Mouse (Mus musculus) midbrain, embryonic 12.5 days (tissue): ENCODE results near the gene Tmem258. TPM values are rescaled to one million over a fixed set of nuclear protein-coding genes. Genes with fewer than 3 reads are reported as not detected.
A peak's percentile ranks its signal among the peaks of the same experiment; 100 is the strongest.

Source experiments
- ATAC-seq: fragments of 200-750 bp; cut with Nextera tagmentation; 2 replicates; pipeline ENCODE4 v1.8.0; 2017; ENCODE audit warnings: low read depth, moderate TSS enrichment, moderate library complexity; ENCODE audit not compliant: low FRiP score
- H3K27ac ChIP-seq: fragments of 300-500 bp; sonication (generic); replicated peaks from 2 replicates; pipeline ENCODE4 v1.5.1; 2016; ENCODE audit warnings: mild to moderate bottlenecking
- H3K27me3 ChIP-seq: fragments of 300-500 bp; sonication (generic); 2 replicates; pipeline ENCODE4 v1.6.1; 2016; ENCODE audit warnings: mild to moderate bottlenecking
- H3K36me3 ChIP-seq: fragments of 300-500 bp; sonication (generic); 2 replicates; pipeline ENCODE4 v1.6.1; 2016
- H3K4me1 ChIP-seq: fragments of 300-500 bp; sonication (generic); 2 replicates; pipeline ENCODE4 v1.6.1; 2016
- H3K4me2 ChIP-seq: fragments of 300-500 bp; sonication (generic); replicated peaks from 2 replicates; pipeline ENCODE4 v1.6.1; 2016; ENCODE audit warnings: mild to moderate bottlenecking, moderate library complexity
- H3K4me3 ChIP-seq: fragments of 300-500 bp; sonication (generic); 2 replicates; pipeline ENCODE4 v1.5.1; 2016; ENCODE audit warnings: mild to moderate bottlenecking
- H3K9ac ChIP-seq: fragments of 300-500 bp; sonication (generic); replicated peaks from 2 replicates; pipeline ENCODE4 v1.6.1; 2016; ENCODE audit warnings: mild to moderate bottlenecking, moderate library complexity
- H3K9me3 ChIP-seq: fragments of 300-500 bp; sonication (generic); 2 replicates; pipeline ENCODE4 v1.6.1; 2016; ENCODE audit warnings: mild to moderate bottlenecking
- WGBS: fragments of 180-500 bp; shearing (Covaris S2); methylation state at CpG from one replicate; pipeline ENCODE4 v1.1.7; 2016; 5-methylcytosine and 5-hydroxymethylcytosine counted together
- polyA plus RNA-seq: library from polyadenylated mRNA; unstranded; fragments of >200 nt; fragmentation: Nextera tagmentation; extraction: Ambion mirVana; gene quantifications from 2 replicates; pipeline ENCODE4 v1.2.1, GENCODE M21; 2016

Tmem258 gene
- polyA plus RNA-seq, 1 experiment from 2014 or later, result 298 TPM

DNA sequence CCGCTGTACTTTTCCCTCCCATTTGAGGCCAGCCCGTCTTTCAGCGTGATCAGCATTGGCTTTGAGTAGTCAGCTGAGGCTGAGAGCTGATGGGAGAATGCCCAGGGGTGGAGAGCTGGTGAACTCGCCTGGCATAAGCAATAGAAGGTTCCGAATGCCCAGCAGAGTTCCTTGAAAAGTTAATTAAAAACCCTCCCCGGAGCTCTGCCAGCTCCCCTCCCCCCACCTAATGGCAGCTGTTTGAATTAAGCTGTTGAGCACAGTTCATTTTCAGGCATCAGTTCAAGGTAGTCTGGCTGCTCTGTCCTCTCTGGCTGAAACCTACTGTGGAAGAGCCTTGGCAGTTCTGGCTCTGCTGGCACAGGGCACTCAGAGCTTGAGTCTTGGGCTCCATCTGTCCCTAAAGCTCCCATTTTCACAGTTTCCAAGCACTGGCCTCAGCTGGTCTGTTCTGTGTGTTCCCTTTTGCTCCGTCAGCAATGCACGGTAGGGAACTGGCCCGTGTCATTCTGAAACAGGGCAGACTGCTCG lies 15.5 kb upstream of the Tmem258 start:
- no peak for ATAC-seq
- Histone ChIP-seq H3K9me3 (no peaks in the 10 kb centered on the region), H3K36me3 (peaks cover 81% of the 10 kb centered on the region), H3K27ac (no peak overlapping the region), H3K4me1 (peaks cover 29% of the 10 kb centered on the region), H3K4me3 (no peak overlapping the region), H3K4me2 (no peak overlapping the region), H3K27me3 (no peaks in the 10 kb centered on the region), H3K9ac (no peak overlapping the region)
- 87% methylated on average over 10 of the region's 10 CpGs for WGBS

DNA sequence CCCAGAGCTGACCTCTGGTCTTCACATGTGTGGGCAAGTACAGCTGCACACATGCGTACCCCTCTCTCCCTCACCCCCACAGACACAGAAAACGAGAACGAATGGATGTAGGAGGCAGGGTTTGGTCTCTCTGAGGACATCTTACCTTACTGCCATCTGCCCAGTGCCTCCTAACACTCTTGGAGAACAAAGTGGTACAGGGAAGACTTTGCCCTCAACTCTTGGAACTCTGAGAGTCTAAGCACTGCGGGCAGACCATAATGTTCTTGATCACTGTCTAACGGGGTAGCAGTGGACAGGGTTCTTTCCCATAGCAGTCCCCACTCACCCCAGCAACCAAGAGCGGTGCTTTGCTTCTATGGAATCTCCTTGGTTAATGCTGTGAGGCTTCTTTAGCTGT lies 14.8 kb upstream of the Tmem258 start:
- H3K4me1 ChIP-seq, result peaks cover 28% of the 10 kb centered on the region
- no peaks in the 10 kb centered on the region for H3K9me3 ChIP-seq
- H3K4me3 ChIP-seq, result no peak overlapping the region
- ATAC-seq, result no peak
- H3K36me3 ChIP-seq, result peaks cover 87% of the 10 kb centered on the region
- no peak overlapping the region for H3K27ac ChIP-seq
- H3K9ac ChIP-seq, result no peak overlapping the region
- no peaks in the 10 kb centered on the region for H3K27me3 ChIP-seq
- WGBS, result 95% methylated on average over 6 of the region's 6 CpGs
- no peak overlapping the region for H3K4me2 ChIP-seq

DNA sequence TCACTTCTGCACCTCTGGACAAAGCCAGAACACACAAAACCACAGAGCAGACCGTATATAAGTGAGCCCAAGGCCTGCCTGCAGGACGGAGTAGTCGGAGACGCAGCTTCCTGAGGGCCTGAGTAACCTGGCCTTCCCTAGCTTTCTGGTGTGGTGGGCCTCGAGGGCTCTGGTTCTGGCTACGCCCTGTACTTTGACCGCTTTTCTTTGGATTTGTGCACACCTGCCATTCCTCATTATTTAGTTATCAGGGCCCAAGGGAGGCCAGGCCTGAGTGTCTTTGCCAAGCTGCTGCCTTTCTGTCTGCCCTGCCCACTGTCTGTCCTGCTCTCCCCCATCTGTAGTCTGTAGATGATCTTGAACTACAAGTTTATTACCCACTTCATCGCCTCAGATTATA lies 13.9 kb upstream of the Tmem258 start:
- Histone ChIP-seq H3K36me3 (peaks cover 96% of the 10 kb centered on the region), H3K4me1 (peaks cover 19% of the 10 kb centered on the region), H3K4me2 (no peak overlapping the region), H3K27me3 (no peaks in the 10 kb centered on the region), H3K27ac (no peak overlapping the region), H3K4me3 (no peak overlapping the region), H3K9me3 (no peaks in the 10 kb centered on the region), H3K9ac (no peak overlapping the region)
- WGBS, result 94% methylated on average over 8 of the region's 8 CpGs
- ATAC-seq, result no peak

DNA sequence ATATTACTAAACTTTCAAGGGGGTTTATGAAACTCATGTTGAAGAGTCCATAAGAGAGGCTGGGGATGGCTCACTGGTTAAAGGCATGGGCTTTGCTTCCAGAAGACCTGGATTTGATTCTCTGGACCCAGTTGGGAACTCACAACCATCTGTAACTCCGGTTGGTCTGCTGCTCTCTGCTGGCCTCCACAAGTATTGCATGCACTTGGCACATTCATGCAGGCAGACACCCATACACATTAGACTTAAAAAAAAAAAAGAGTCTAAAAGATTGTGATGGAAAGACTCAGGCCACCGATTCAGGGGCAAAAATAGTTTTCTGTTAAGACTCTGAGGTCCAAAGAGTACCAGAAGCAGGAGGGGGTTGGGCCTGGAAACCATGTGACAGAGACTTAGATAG lies 13.0 kb upstream of the Tmem258 start:
- no peak overlapping the region for H3K4me2 ChIP-seq
- H3K27ac ChIP-seq, result no peak overlapping the region
- H3K27me3 ChIP-seq, result no peaks in the 10 kb centered on the region
- peaks cover 96% of the 10 kb centered on the region for H3K36me3 ChIP-seq
- 55% methylated on average over 2 of the region's 2 CpGs for WGBS
- no peak overlapping the region for H3K4me3 ChIP-seq
- 0 out of 2 replicates have a peak, but pooled peaks cover 10% of the 10 kb centered on the region for H3K4me1 ChIP-seq
- no peak overlapping the region for H3K9ac ChIP-seq
- no peaks in the 10 kb centered on the region for H3K9me3 ChIP-seq
- no peak for ATAC-seq

DNA sequence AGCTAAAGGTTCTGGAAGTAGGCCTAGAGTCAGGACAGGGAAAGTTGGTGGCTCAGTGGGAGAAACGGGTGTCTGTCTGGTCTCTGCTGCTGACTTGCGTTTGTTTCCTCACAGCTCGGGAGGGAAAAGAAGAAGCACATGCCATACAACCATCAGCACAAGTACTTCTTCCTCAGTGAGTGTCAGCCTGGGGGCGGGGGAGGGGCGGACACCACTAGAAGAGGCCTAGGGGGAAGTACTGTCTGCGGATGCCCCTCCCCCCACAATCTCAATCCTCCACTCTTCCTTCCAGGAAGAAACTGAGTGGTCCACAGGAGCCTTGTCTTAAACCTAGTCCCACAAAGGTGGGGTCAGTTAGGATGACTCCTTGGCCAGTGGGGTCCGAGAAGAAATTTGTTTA lies 12.5 kb upstream of the Tmem258 start:
- 80% methylated on average over 7 of the region's 7 CpGs for WGBS
- Histone ChIP-seq H3K9ac (no peak overlapping the region), H3K9me3 (no peaks in the 10 kb centered on the region), H3K27me3 (no peaks in the 10 kb centered on the region), H3K4me2 (no peak overlapping the region), H3K27ac (no peak overlapping the region), H3K4me1 (0 out of 2 replicates have a peak, but pooled peaks cover 5% of the 10 kb centered on the region), H3K4me3 (no peak overlapping the region), H3K36me3 (peaks cover 96% of the 10 kb centered on the region)
- no peak for ATAC-seq

DNA sequence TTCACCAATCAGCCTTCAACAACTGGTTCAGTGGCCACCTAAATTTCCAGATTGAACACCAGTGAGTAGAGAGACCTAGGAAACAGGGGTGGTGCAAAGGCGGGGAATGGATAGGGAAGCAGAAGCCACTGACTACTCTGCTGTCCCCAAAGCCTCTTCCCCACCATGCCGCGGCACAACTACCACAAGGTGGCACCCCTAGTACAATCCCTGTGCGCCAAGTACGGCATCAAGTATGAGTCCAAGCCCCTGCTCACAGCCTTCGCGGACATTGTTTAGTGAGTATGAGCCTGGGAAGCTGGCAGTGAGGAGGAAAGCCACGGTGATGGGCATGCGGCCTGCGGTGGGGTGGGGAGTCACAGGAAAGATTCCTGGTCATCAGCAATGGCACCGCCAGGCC lies 9.5 kb upstream of the Tmem258 start:
- H3K4me3 ChIP-seq, result no peak overlapping the region
- no peak for ATAC-seq
- peaks cover 70% of the 10 kb centered on the region for H3K36me3 ChIP-seq
- no peak overlapping the region for H3K9ac ChIP-seq
- H3K9me3 ChIP-seq, result no peaks in the 10 kb centered on the region
- WGBS, result 91% methylated on average over 11 of the region's 11 CpGs
- H3K4me2 ChIP-seq, result no peak overlapping the region
- no peak overlapping the region for H3K27ac ChIP-seq
- no peaks in the 10 kb centered on the region for H3K4me1 ChIP-seq
- H3K27me3 ChIP-seq, result no peaks in the 10 kb centered on the region

DNA sequence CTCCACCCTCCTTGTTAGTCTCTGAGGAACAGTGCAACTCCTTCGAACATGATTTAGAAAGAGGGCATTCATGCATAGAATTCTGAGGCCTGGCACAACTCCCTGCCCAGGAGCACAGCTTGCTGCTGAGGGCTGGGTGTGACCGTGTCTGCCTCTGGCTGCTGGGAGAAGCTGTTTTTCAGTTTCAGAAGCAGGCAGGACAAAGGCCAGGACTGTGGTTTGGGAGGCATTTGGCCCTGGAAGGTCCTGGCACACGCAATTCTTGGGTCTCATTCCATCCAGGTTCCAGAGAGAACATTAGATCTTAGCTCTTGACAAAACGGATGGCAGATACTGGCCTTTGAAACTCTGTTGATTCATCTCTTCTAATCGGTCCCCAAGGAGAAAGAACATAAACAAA lies 8.6 kb upstream of the Tmem258 start:
- H3K4me3 ChIP-seq, result no peak overlapping the region
- WGBS, result 83% methylated on average over 5 of the region's 5 CpGs
- H3K36me3 ChIP-seq, result peaks cover 70% of the 10 kb centered on the region

DNA sequence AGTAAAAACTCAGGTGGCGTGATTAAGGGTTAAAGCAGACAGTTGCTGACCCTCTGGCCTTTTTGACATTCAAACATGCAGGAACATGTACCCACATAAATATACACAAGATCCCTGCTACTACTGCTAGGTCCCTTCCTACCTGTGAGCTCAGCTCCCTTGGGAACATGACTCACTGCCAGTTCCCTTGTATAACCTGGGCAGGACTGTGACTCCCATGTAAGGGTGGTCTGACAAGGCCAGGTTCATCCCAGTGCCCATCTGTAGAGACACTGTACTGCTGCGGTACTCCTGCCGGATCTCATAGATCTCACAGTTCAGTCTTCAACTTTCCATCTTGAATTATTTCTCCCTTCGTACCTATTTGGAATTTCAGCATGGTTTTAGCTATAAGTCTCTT lies 6.7 kb upstream of the Tmem258 start:
- H3K4me3 ChIP-seq, result no peak overlapping the region
- H3K4me1 ChIP-seq, result no peaks in the 10 kb centered on the region
- H3K4me2 ChIP-seq, result no peak overlapping the region
- H3K27me3 ChIP-seq, result no peaks in the 10 kb centered on the region
- no peak overlapping the region for H3K27ac ChIP-seq
- 91% methylated on average over 4 of the region's 4 CpGs for WGBS
- H3K9me3 ChIP-seq, result no peaks in the 10 kb centered on the region
- no peak for ATAC-seq
- H3K36me3 ChIP-seq, result peaks cover 68% of the 10 kb centered on the region
- H3K9ac ChIP-seq, result no peak overlapping the region

More for the DNA sequence above, 8.6 kb upstream of the Tmem258 start:
- ATAC-seq, result no peak
- Histone ChIP-seq H3K4me2 (no peak overlapping the region), H3K4me1 (no peaks in the 10 kb centered on the region), H3K9ac (no peak overlapping the region), H3K27ac (no peak overlapping the region), H3K27me3 (no peaks in the 10 kb centered on the region), H3K9me3 (no peaks in the 10 kb centered on the region)

DNA sequence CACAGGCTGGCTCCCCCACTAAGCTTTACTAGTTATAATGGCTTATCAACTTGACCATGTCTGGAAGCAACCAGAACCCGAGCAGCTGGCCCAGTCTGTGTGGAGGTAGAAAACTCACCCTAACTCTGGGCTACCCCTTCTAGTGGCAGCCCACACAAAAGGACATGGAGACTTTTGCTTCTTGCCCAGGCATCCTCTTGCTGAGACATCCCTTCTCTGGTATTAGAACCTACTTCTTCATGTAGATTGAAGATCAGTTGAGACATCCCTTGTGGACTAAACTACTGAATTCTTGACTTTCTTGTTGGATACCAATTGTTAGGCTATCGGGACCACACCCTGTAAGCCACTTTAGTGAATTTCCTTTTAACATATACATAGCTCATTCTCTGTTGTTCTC lies 5.5 kb upstream of the Tmem258 start:
- Histone ChIP-seq H3K4me3 (no peak overlapping the region), H3K27ac (peak overlapping the region; percentile 40; the same call in 1 of the 2 replicates), H3K4me1 (peaks cover 8% of the 10 kb centered on the region), H3K9ac (no peak overlapping the region), H3K4me2 (no peak overlapping the region), H3K36me3 (peaks cover 57% of the 10 kb centered on the region), H3K9me3 (no peaks in the 10 kb centered on the region), H3K27me3 (no peaks in the 10 kb centered on the region)
- no peak for ATAC-seq
- WGBS, result 93% methylated on average over 2 of the region's 2 CpGs

DNA sequence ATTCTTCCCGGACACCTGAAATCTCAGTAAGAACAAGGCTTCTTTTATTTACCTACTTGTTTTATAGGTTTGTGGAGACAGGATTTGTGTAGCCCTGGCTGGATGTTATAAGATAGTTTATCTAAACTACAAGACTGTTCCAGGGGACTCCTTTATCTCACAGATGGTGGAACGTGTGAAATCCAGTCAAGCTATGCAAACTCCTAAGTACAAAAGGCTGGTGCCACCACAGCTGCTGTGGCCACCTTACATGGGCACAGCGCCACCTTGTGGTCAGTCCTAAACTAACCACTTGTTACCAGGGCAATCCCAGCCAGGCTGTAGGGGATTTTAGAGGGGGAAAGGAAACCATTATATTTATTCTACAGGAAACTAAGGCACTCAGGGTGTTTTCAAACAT lies 5.1 kb upstream of the Tmem258 start:
- Histone ChIP-seq H3K4me3 (no peak overlapping the region), H3K36me3 (peaks cover 52% of the 10 kb centered on the region), H3K27me3 (no peaks in the 10 kb centered on the region), H3K27ac (0 out of 2 replicates have a peak overlapping the region, but pooled peaks have one; percentile 40), H3K4me1 (peaks cover 9% of the 10 kb centered on the region), H3K4me2 (no peak overlapping the region), H3K9ac (no peak overlapping the region), H3K9me3 (no peaks in the 10 kb centered on the region)
- 31% methylated on average over 3 of the region's 3 CpGs for WGBS
- ATAC-seq, result peak; percentile 34; the same call in 1 of the 2 replicates

DNA sequence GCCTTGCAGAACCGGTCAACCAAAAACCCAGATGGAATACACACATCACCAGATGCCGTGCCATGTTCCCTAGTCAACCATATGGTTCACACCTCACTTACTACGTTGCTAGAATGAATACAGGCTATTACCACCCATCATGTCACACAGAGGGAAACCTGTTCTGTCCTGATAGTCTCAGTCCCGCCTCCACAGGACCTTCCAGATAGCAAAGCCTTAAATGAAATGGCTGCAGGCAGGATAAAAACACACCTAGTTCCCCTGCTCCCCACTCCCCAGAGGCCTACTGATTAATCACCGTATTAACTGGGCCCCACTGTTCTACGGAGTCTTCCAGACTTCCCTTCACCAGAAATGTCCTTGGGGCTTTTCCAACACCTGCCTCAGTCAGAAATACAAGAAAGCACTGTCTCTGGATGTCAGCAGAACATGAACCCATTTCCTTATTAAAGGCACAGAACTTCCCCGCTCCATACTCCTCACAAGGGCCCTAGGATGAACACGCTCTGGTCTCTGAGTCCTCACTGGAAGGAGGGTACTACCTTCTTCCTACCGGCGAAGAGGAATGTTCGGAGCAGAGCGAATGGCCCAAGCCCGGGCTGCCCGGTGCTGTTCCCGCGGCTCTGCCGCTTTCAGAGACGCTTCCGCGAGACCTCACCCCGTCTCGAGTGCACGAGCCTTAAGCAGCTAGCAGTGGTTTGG lies 517 bp upstream of the Tmem258 start:
- 0 out of 2 replicates have a peak, but pooled peaks have one; percentile 2 for ATAC-seq
- peaks cover 49% of the 10 kb centered on the region for H3K36me3 ChIP-seq

DNA sequence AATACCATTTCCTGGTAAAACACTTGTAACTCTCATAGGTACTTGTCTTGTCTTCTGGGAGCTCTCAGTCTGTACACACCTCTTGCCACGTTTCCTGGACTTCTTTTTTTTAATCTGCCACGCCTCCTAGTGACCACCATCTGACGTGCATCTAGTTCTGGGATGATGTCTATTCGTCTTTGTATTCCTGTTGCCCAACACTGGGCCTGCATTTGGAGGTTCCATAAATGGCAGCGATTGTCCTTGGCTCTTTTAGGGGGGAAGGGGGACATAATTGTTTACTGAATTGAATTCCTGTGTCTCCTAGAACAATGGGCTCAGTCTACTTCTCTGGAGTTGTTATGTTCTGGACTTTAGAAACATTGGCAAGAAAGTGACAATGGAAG lies 795 bp downstream of the Tmem258 start:
- ATAC-seq, result peak; percentile 42
- H3K4me3 ChIP-seq, result peak overlapping the region; percentile 89
- peak overlapping the region; percentile 93 for H3K4me2 ChIP-seq
- no peaks in the 10 kb centered on the region for H3K9me3 ChIP-seq
- H3K9ac ChIP-seq, result peak overlapping the region; percentile 87
- WGBS, result 2% methylated on average over 5 of the region's 5 CpGs
- H3K36me3 ChIP-seq, result peaks cover 56% of the 10 kb centered on the region
- no peaks in the 10 kb centered on the region for H3K27me3 ChIP-seq
- H3K4me1 ChIP-seq, result peaks cover 18% of the 10 kb centered on the region
- H3K27ac ChIP-seq, result peak overlapping the region; percentile 76; the same call in 1 of the 2 replicates

More for the DNA sequence above, 517 bp upstream of the Tmem258 start:
- H3K4me3 ChIP-seq, result peak overlapping the region; percentile 89
- 4% methylated on average over 23 of the region's 23 CpGs for WGBS
- peaks cover 18% of the 10 kb centered on the region for H3K4me1 ChIP-seq
- H3K27ac ChIP-seq, result peak overlapping the region; percentile 76
- peak overlapping the region; percentile 87 for H3K9ac ChIP-seq
- H3K27me3 ChIP-seq, result no peaks in the 10 kb centered on the region
- H3K4me2 ChIP-seq, result peak overlapping the region; percentile 93
- no peaks in the 10 kb centered on the region for H3K9me3 ChIP-seq
